Mouse (Mus musculus) neural tube, embryonic 13.5 days (tissue): ENCODE measurements around the gene Kcne1. TPM values are rescaled to one million over a fixed set of nuclear protein-coding genes. Genes with fewer than 3 reads are reported as not detected.

Source experiments
- ATAC-seq: fragments of 200-750 bp; cut with Nextera tagmentation; 2 replicates; pipeline ENCODE4 v1.8.0; 2017; ENCODE audit warnings: low read depth, mild to moderate bottlenecking, moderate TSS enrichment, moderate library complexity
- H3K27ac ChIP-seq: fragments of 300-500 bp; sonication (generic); replicated peaks from 2 replicates; pipeline ENCODE4 v1.5.1; 2015; ENCODE audit warnings: moderate library complexity, mild to moderate bottlenecking, inconsistent platforms
- H3K27me3 ChIP-seq: fragments of 300-500 bp; sonication (generic); 2 replicates; pipeline ENCODE4 v1.6.1; 2015; ENCODE audit warnings: mild to moderate bottlenecking, inconsistent platforms
- H3K36me3 ChIP-seq: fragments of 300-500 bp; sonication (generic); 2 replicates; pipeline ENCODE4 v1.6.1; 2015; ENCODE audit warnings: mild to moderate bottlenecking, inconsistent platforms
- H3K4me1 ChIP-seq: fragments of 300-500 bp; sonication (generic); replicated peaks from 2 replicates; pipeline ENCODE4 v1.6.1; 2015; ENCODE audit warnings: inconsistent platforms
- H3K4me2 ChIP-seq: fragments of 300-500 bp; sonication (generic); 2 replicates; pipeline ENCODE4 v1.6.1; 2015; ENCODE audit warnings: inconsistent platforms, mild to moderate bottlenecking, moderate library complexity
- H3K4me3 ChIP-seq: fragments of 300-500 bp; sonication (generic); 2 replicates; pipeline ENCODE4 v1.5.1; 2015; ENCODE audit warnings: mild to moderate bottlenecking, inconsistent platforms
- H3K9ac ChIP-seq: fragments of 300-500 bp; sonication (generic); 2 replicates; pipeline ENCODE4 v1.6.1; 2015; ENCODE audit warnings: moderate library complexity, mild to moderate bottlenecking, inconsistent platforms
- H3K9me3 ChIP-seq: fragments of 300-500 bp; sonication (generic); 2 replicates; pipeline ENCODE4 v1.6.1; 2016; ENCODE audit warnings: inconsistent platforms
- WGBS: fragments of 180-500 bp; shearing (Covaris S2); methylation state at CpG from one replicate; pipeline ENCODE4 v1.1.7; 2015; 5-methylcytosine and 5-hydroxymethylcytosine counted together
- polyA plus RNA-seq: library from polyadenylated mRNA; unstranded; fragments of >200 nt; fragmentation: Nextera tagmentation; extraction: Ambion mirVana; gene quantifications from 2 replicates; pipeline ENCODE4 v1.2.1, GENCODE M21; 2015

Gene Kcne1
- polyA plus RNA-seq, 1 experiment from 2014 or later: not detected

- H3K4me3 ChIP-seq: no peak within 1 kb of the TSS
- no peak within 1 kb of the TSS for H3K27ac ChIP-seq
- 90% methylated on average over 8 of the region's 8 CpGs for WGBS
- H3K27me3 ChIP-seq: no peaks in the 10 kb centered on the region
- H3K4me1 ChIP-seq: peaks cover 8% of the 10 kb centered on the region
- no peaks in the 10 kb centered on the region for H3K36me3 ChIP-seq
- H3K9me3 ChIP-seq: no peaks in the 10 kb centered on the region
- no peak within 1 kb of the TSS for H3K9ac ChIP-seq
- ATAC-seq: no peak
- no peak within 1 kb of the TSS for H3K4me2 ChIP-seq
Observed at GRCm38 (mm10) chr16:92321341-92321740, 37.9 kb downstream of the Kcne1 start, which contains the start of gene Fam243. Gene Fam243, minus strand, starts transcription at chr16:92321441.

- no peaks in the 10 kb centered on the region for H3K36me3 ChIP-seq
- no peaks in the 10 kb centered on the region for H3K9me3 ChIP-seq
- no peak for ATAC-seq
- H3K27me3 ChIP-seq: no peaks in the 10 kb centered on the region
- WGBS: 84% methylated on average over 3 of the region's 3 CpGs
- H3K4me1 ChIP-seq: peaks cover 8% of the 10 kb centered on the region
- no peak overlapping the region for H3K4me3 ChIP-seq
- H3K4me2 ChIP-seq: no peak overlapping the region
- no peak overlapping the region for H3K9ac ChIP-seq
- no peak overlapping the region for H3K27ac ChIP-seq
Observed at GRCm38 (mm10) chr16:92320361-92320760, 38.9 kb downstream of the Kcne1 start.

- Histone ChIP-seq H3K4me2 (no peak overlapping the region), H3K27ac (no peak overlapping the region), H3K27me3 (no peaks in the 10 kb centered on the region), H3K9ac (no peak overlapping the region), H3K36me3 (no peaks in the 10 kb centered on the region), H3K4me3 (no peak overlapping the region), H3K9me3 (no peaks in the 10 kb centered on the region), H3K4me1 (peaks cover 5% of the 10 kb centered on the region)
- WGBS: 63% methylated on average over 20 of the region's 20 CpGs
- ATAC-seq: no peak
Observed at GRCm38 (mm10) chr16:92319353-92320109, 39.7 kb downstream of the Kcne1 start.

- no peak overlapping the region for H3K4me2 ChIP-seq
- peaks cover 24% of the 10 kb centered on the region for H3K36me3 ChIP-seq
- H3K9ac ChIP-seq: no peak overlapping the region
- ATAC-seq: no peak
- 0 out of 2 replicates have a peak, but pooled peaks cover 3% of the 10 kb centered on the region for H3K4me1 ChIP-seq
- H3K9me3 ChIP-seq: no peaks in the 10 kb centered on the region
- no peak overlapping the region for H3K4me3 ChIP-seq
- H3K27ac ChIP-seq: no peak overlapping the region
- WGBS: 74% methylated on average over 7 of the region's 7 CpGs
- no peaks in the 10 kb centered on the region for H3K27me3 ChIP-seq
Observed at GRCm38 (mm10) chr16:92316049-92316738, 43.1 kb downstream of the Kcne1 start.

GRCm38 (mm10) chr16:92313953-92314741 lies 45.1 kb downstream of the Kcne1 start:
- WGBS: 49% methylated on average over 13 of the region's 13 CpGs
- H3K36me3 ChIP-seq: peaks cover 39% of the 10 kb centered on the region
- H3K4me1 ChIP-seq: peaks cover 6% of the 10 kb centered on the region; the same call in 1 of the 2 replicates
- H3K4me3 ChIP-seq: no peak overlapping the region
- H3K27ac ChIP-seq: no peak overlapping the region
- peak; percentile 64 for ATAC-seq
- no peaks in the 10 kb centered on the region for H3K9me3 ChIP-seq
- no peaks in the 10 kb centered on the region for H3K27me3 ChIP-seq
- no peak overlapping the region for H3K9ac ChIP-seq
- H3K4me2 ChIP-seq: no peak overlapping the region

GRCm38 (mm10) chr16:92309126-92309525 lies 50.1 kb downstream of the Kcne1 start:
- Histone ChIP-seq H3K4me1 (peaks cover 8% of the 10 kb centered on the region; the same call in 1 of the 2 replicates), H3K36me3 (peaks cover 73% of the 10 kb centered on the region), H3K9ac (no peak overlapping the region), H3K4me2 (no peak overlapping the region), H3K4me3 (no peak overlapping the region), H3K27ac (no peak overlapping the region), H3K9me3 (no peaks in the 10 kb centered on the region), H3K27me3 (no peaks in the 10 kb centered on the region)
- 52% methylated on average over 4 of the region's 4 CpGs for WGBS
- no peak for ATAC-seq

- no peak overlapping the region for H3K9ac ChIP-seq
- no peaks in the 10 kb centered on the region for H3K27me3 ChIP-seq
- WGBS: 87% methylated on average over 3 of the region's 3 CpGs
- no peak overlapping the region for H3K4me2 ChIP-seq
- peaks cover 9% of the 10 kb centered on the region for H3K4me1 ChIP-seq
- H3K9me3 ChIP-seq: no peaks in the 10 kb centered on the region
- H3K27ac ChIP-seq: no peak overlapping the region
- no peak for ATAC-seq
- no peak overlapping the region for H3K4me3 ChIP-seq
- peaks cover 66% of the 10 kb centered on the region for H3K36me3 ChIP-seq
Observed at GRCm38 (mm10) chr16:92307947-92308346, 51.3 kb downstream of the Kcne1 start.

- ATAC-seq: no peak
- no peak overlapping the region for H3K9ac ChIP-seq
- H3K4me3 ChIP-seq: no peak overlapping the region
- H3K27ac ChIP-seq: no peak overlapping the region
- H3K4me2 ChIP-seq: no peak overlapping the region
- H3K4me1 ChIP-seq: peaks cover 25% of the 10 kb centered on the region
- no peaks in the 10 kb centered on the region for H3K9me3 ChIP-seq
- peaks cover 42% of the 10 kb centered on the region for H3K36me3 ChIP-seq
- 92% methylated on average over 2 of the region's 2 CpGs for WGBS
- H3K27me3 ChIP-seq: no peaks in the 10 kb centered on the region
Observed at GRCm38 (mm10) chr16:92305519-92305918, 53.7 kb downstream of the Kcne1 start.

GRCm38 (mm10) chr16:92302506-92302905 lies 56.8 kb downstream of the Kcne1 start:
- no peak for ATAC-seq
- Histone ChIP-seq H3K27me3 (no peaks in the 10 kb centered on the region), H3K4me2 (peak overlapping the region; percentile 72), H3K9ac (peak overlapping the region; percentile 84), H3K4me1 (peaks cover 23% of the 10 kb centered on the region), H3K9me3 (no peaks in the 10 kb centered on the region), H3K27ac (peak overlapping the region; percentile 57; the same call in 1 of the 2 replicates), H3K36me3 (peaks cover 21% of the 10 kb centered on the region), H3K4me3 (peak overlapping the region; percentile 71; the same call in 1 of the 2 replicates)
- 71% methylated on average over 5 of the region's 5 CpGs for WGBS

- no peak for ATAC-seq
- peak overlapping the region; percentile 71 for H3K4me3 ChIP-seq
- WGBS: 24% methylated on average over 5 of the region's 5 CpGs
- H3K27ac ChIP-seq: peak overlapping the region; percentile 57
- peaks cover 23% of the 10 kb centered on the region for H3K4me1 ChIP-seq
- H3K9ac ChIP-seq: peak overlapping the region; percentile 84
- H3K9me3 ChIP-seq: no peaks in the 10 kb centered on the region
- H3K36me3 ChIP-seq: peaks cover 16% of the 10 kb centered on the region
- peak overlapping the region; percentile 72 for H3K4me2 ChIP-seq
- H3K27me3 ChIP-seq: no peaks in the 10 kb centered on the region
Observed at GRCm38 (mm10) chr16:92301989-92302388, 57.3 kb downstream of the Kcne1 start.

GRCm38 (mm10) chr16:92301412-92301806 lies 57.9 kb downstream of the Kcne1 start:
- Histone ChIP-seq H3K4me3 (peak overlapping the region; percentile 71), H3K36me3 (peaks cover 11% of the 10 kb centered on the region), H3K27ac (peak overlapping the region; percentile 57), H3K4me1 (peaks cover 23% of the 10 kb centered on the region), H3K4me2 (peak overlapping the region; percentile 72), H3K9me3 (no peaks in the 10 kb centered on the region), H3K27me3 (no peaks in the 10 kb centered on the region), H3K9ac (peak overlapping the region; percentile 84)
- peak; percentile 72 for ATAC-seq
- 1% methylated on average over 12 of the region's 12 CpGs for WGBS
